9 mouse cellular contexts compared by ENCODE assay signal in the genomic region with DNA sequence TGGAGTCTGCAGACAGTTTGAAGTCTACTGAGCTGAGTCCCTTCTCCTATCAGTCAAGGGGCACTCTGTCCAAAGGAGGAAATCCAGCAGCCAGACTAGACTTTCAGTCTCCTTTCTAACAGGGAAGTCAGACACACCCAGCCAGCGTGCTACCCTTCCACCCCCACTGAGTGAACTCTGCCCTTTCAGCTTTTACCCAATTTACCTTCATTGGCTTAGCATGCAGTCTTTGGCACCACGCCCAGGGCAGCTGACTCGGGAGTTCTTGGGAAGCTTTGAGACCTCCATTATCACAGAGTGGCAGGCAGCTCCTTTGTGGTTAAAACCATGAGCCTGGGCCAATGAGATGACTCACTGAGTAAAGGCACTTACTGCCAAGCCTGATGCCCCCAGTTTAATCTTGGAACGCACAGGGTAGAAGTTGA.
DNase-seq lines count a peak whose midpoint lies in the region; ATAC-seq and TF ChIP-seq lines count a peak whose summit lies in the region.
"Had no signal": no experiment of that assay in that cellular context is flagged by ENCODE, and none has a peak within 500 bp of the region (broad histone marks: within the 10 kb centered on the region; RNA-seq: fewer than 3 reads in every experiment).

No protein-coding gene starts in this region.

- no peak for TF ChIP-seq CTCF in Patski (IDR thresholded peaks at IDR 0.05)
- no peak for TF ChIP-seq CTCF in heart, postnatal 0 days (IDR thresholded peaks at IDR 0.05; ENCODE audit: low read depth)

- peak; percentile 65; the same call in 1 of the 2 replicates for TF ChIP-seq EP300 in heart, postnatal 0 days (IDR thresholded peaks at IDR 0.05; ENCODE audit: low read depth)

- no peak overlapping the region for H3K27ac ChIP-seq in forebrain, embryonic 11.5 days (ENCODE audit: low read depth, low read length)
- no peak overlapping the region; the same call in 1 of the 2 replicates for H3K27ac ChIP-seq in forebrain, embryonic 10.5 days
- H3K27ac ChIP-seq in embryonic facial prominence, embryonic 12.5 days = 0 out of 2 replicates have a peak overlapping the region, but pooled peaks have one; percentile 23
- H3K27ac ChIP-seq in heart, postnatal 0 days (ENCODE audit: low read depth) = peak overlapping the region; percentile 68
- peak overlapping the region; percentile 91 for H3K27ac ChIP-seq in stomach, embryonic 16.5 days (ENCODE audit: low read length)
- H3K27ac ChIP-seq: limb, embryonic 12.5 days had no signal

- no peak overlapping the region for H3K4me2 ChIP-seq in forebrain, embryonic 11.5 days (ENCODE audit: low read depth, low read length, severe bottlenecking)
- H3K4me2 ChIP-seq in embryonic facial prominence, embryonic 12.5 days (replicated peaks) = no peak overlapping the region
- no peak overlapping the region for H3K4me2 ChIP-seq in heart, postnatal 0 days (ENCODE audit: low read depth, low read length)
- no peak overlapping the region for H3K4me2 ChIP-seq in stomach, embryonic 16.5 days (ENCODE audit: low read depth, low read length)
- H3K4me2 ChIP-seq: limb, embryonic 12.5 days had no signal

- no peak overlapping the region for H3K4me3 ChIP-seq in forebrain, embryonic 11.5 days (ENCODE audit: low read depth, low read length)
- no peak overlapping the region for H3K4me3 ChIP-seq in forebrain, embryonic 10.5 days
- H3K4me3 ChIP-seq in embryonic facial prominence, embryonic 12.5 days = no peak overlapping the region
- no peak overlapping the region for H3K4me3 ChIP-seq in heart, postnatal 0 days (ENCODE audit: low read depth, low read length)
- H3K4me3 ChIP-seq in stomach, embryonic 16.5 days (replicated peaks; ENCODE audit: low read length) = no peak overlapping the region
- H3K4me3 ChIP-seq: limb, embryonic 12.5 days had no signal

- peak; percentile 61 for DNase-seq in forebrain, embryonic 11.5 days (ENCODE audit: low spot score)
- no peak for DNase-seq in forebrain, embryonic 10.5 days (ENCODE audit: extremely low spot score, low spot score)
- peak; percentile 89 for DNase-seq in Patski (ENCODE audit: low read depth, low spot score)
- DNase-seq in heart, postnatal 0 days (ENCODE audit: low spot score) = peak; percentile 79
- peak; percentile 86 for DNase-seq in layer of hippocampus, adult 9-11 months
- peak; percentile 93 for DNase-seq in lung, postnatal 36 days

- POLR2A ChIA-PET in Patski (lab: Charles Lee) = no interaction called here

- no peak overlapping the region for H3K9ac ChIP-seq in forebrain, embryonic 11.5 days (ENCODE audit: low read length)
- H3K9ac ChIP-seq in embryonic facial prominence, embryonic 12.5 days = no peak overlapping the region
- no peak overlapping the region for H3K9ac ChIP-seq in heart, postnatal 0 days (replicated peaks; ENCODE audit: low read depth, low read length)
- no peak overlapping the region for H3K9ac ChIP-seq in stomach, embryonic 16.5 days (ENCODE audit: low read length)
- H3K9ac ChIP-seq: limb, embryonic 12.5 days had no signal

- H3K36me3 ChIP-seq in forebrain, embryonic 11.5 days (ENCODE audit: control insufficient read depth, insufficient read depth, low read length) = no peaks in the 10 kb centered on the region
- H3K36me3 ChIP-seq in forebrain, embryonic 10.5 days (replicated peaks) = no peaks in the 10 kb centered on the region
- H3K36me3 ChIP-seq in embryonic facial prominence, embryonic 12.5 days = no peaks in the 10 kb centered on the region
- H3K36me3 ChIP-seq in heart, postnatal 0 days (replicated peaks; ENCODE audit: control insufficient read depth, insufficient read depth, low read length) = no peaks in the 10 kb centered on the region
- H3K36me3 ChIP-seq in stomach, embryonic 16.5 days (ENCODE audit: control insufficient read depth, insufficient read depth, low read length) = no peaks in the 10 kb centered on the region
- H3K36me3 ChIP-seq: limb, embryonic 12.5 days had no signal

- in situ Hi-C loops in Patski (cut with MboI; ENCODE audit: low pct_unique_long_range_greater_than_20kb) = no loop called here

- 66% methylated on average over 4 of the region's 4 CpGs for WGBS in forebrain, embryonic 11.5 days
- WGBS in forebrain, embryonic 10.5 days = 64% methylated on average over 4 of the region's 4 CpGs
- 53% methylated on average over 4 of the region's 4 CpGs for WGBS in embryonic facial prominence, embryonic 12.5 days
- WGBS in heart, postnatal 0 days = 12% methylated on average over 4 of the region's 4 CpGs
- WGBS in stomach, embryonic 16.5 days = 34% methylated on average over 4 of the region's 4 CpGs

- H3K4me1 ChIP-seq in forebrain, embryonic 11.5 days (replicated peaks; ENCODE audit: control insufficient read depth, insufficient read depth, low read length) = no peaks in the 10 kb centered on the region
- H3K4me1 ChIP-seq in forebrain, embryonic 10.5 days = 0 out of 2 replicates have a peak, but pooled peaks cover 9% of the 10 kb centered on the region
- peaks cover 9% of the 10 kb centered on the region; the same call in 1 of the 2 replicates for H3K4me1 ChIP-seq in embryonic facial prominence, embryonic 12.5 days
- peaks cover 9% of the 10 kb centered on the region; the same call in 1 of the 2 replicates for H3K4me1 ChIP-seq in heart, postnatal 0 days (ENCODE audit: control insufficient read depth, insufficient read depth)
- peaks cover 18% of the 10 kb centered on the region for H3K4me1 ChIP-seq in stomach, embryonic 16.5 days (ENCODE audit: control insufficient read depth, insufficient read depth, low read length)
- H3K4me1 ChIP-seq: limb, embryonic 12.5 days had no signal

- H3K27me3 ChIP-seq in forebrain, embryonic 11.5 days (ENCODE audit: control insufficient read depth, insufficient read depth, low read length) = no peaks in the 10 kb centered on the region
- no peaks in the 10 kb centered on the region for H3K27me3 ChIP-seq in forebrain, embryonic 10.5 days (ENCODE audit: poor library complexity, severe bottlenecking)
- no peaks in the 10 kb centered on the region for H3K27me3 ChIP-seq in Patski
- H3K27me3 ChIP-seq in embryonic facial prominence, embryonic 12.5 days = no peaks in the 10 kb centered on the region
- no peaks in the 10 kb centered on the region for H3K27me3 ChIP-seq in heart, postnatal 0 days (ENCODE audit: control insufficient read depth, insufficient read depth, low read length)
- no peaks in the 10 kb centered on the region for H3K27me3 ChIP-seq in stomach, embryonic 16.5 days (ENCODE audit: control insufficient read depth, insufficient read depth, low read length)
- H3K27me3 ChIP-seq: limb, embryonic 12.5 days had no signal

- ATAC-seq in forebrain, embryonic 11.5 days (replicated peaks; ENCODE audit: low FRiP score) = no peak
- peak; percentile 56 for ATAC-seq in Patski
- no peak for ATAC-seq in embryonic facial prominence, embryonic 12.5 days (ENCODE audit: insufficient number of reproducible peaks, insufficient read depth, low FRiP score, low TSS enrichment)
- ATAC-seq in heart, postnatal 0 days (ENCODE audit: insufficient read depth, low read depth) = peak; percentile 66
- peak; percentile 91 for ATAC-seq in stomach, embryonic 16.5 days (ENCODE audit: insufficient read depth, low FRiP score)

- CTCF ChIA-PET in Patski (lab: Charles Lee) = no interaction called here

- H3K9me3 ChIP-seq in forebrain, embryonic 11.5 days (ENCODE audit: control insufficient read depth, low read length) = no peaks in the 10 kb centered on the region
- no peaks in the 10 kb centered on the region for H3K9me3 ChIP-seq in forebrain, embryonic 10.5 days
- H3K9me3 ChIP-seq in embryonic facial prominence, embryonic 12.5 days = no peaks in the 10 kb centered on the region
- no peaks in the 10 kb centered on the region for H3K9me3 ChIP-seq in heart, postnatal 0 days (replicated peaks; ENCODE audit: control insufficient read depth, low read length)
- no peaks in the 10 kb centered on the region for H3K9me3 ChIP-seq in stomach, embryonic 16.5 days (replicated peaks; ENCODE audit: control insufficient read depth, low read length)
- H3K9me3 ChIP-seq: limb, embryonic 12.5 days had no signal

Comparison
In these comparisons a context has a peak if more than half of its experiments do, and no peak if none do; other contexts are left out.
1. ATAC-seq: peak in Patski (single experiment), heart, postnatal 0 days (single experiment) and stomach, embryonic 16.5 days (single experiment); none in forebrain, embryonic 11.5 days (single experiment) and embryonic facial prominence, embryonic 12.5 days (single experiment).
2. H3K27ac ChIP-seq: peak in embryonic facial prominence, embryonic 12.5 days (single experiment), heart, postnatal 0 days (single experiment) and stomach, embryonic 16.5 days (single experiment); none in forebrain, embryonic 11.5 days (single experiment) and forebrain, embryonic 10.5 days (single experiment).